In genomic region chr14:56885986-56886593, GRCm38 (mm10) we compare ENCODE assay signal across 8 mouse cellular contexts. TPM values are rescaled to one million over a fixed set of nuclear protein-coding genes. Genes with fewer than 3 reads are reported as not detected.
DNase-seq lines count a peak whose midpoint lies in the region; ATAC-seq and TF ChIP-seq lines count a peak whose summit lies in the region.
"Not testable (repeated sequence)": the region's sequence is repeated elsewhere in the genome, so short reads cannot be mapped to it uniquely, and the experiment has no call there.

No protein-coding gene starts in this region.

- peak overlapping the region; percentile 87 for H3K9ac ChIP-seq in MEL (ENCODE audit: control insufficient read depth, low read depth, low read length, poor library complexity, severe bottlenecking)
- peak overlapping the region; percentile 63 for H3K9ac ChIP-seq in lung, embryonic 16.5 days (ENCODE audit: low read length)

- 1% methylated on average over 24 of the region's 69 CpGs for WGBS in lung, embryonic 16.5 days

- TF ChIP-seq CTCF in MEL (IDR thresholded peaks at IDR 0.05 in 2 of 3, conservative IDR thresholded peaks at IDR 0.05 in 1 of 3; ENCODE audit: control insufficient read depth in 1 of 3, insufficient read depth in 1 of 3, low read depth in 2 of 3, low read length in 3 of 3, poor library complexity in 1 of 3, severe bottlenecking in 1 of 3) = not testable (repeated sequence)

- peaks cover 26% of the 10 kb centered on the region for H3K79me2 ChIP-seq in MEL (ENCODE audit: control insufficient read depth, insufficient read depth, low read length, poor library complexity)

- TF ChIP-seq POLR2A in MEL (IDR thresholded peaks at IDR 0.05; ENCODE audit: control insufficient read depth in 1 of 2, insufficient read depth in 1 of 2, low read depth in 1 of 2, low read length in 2 of 2, poor library complexity in 1 of 2) = peak; percentile 21 to 50; a peak in 2 of 4 replicates

- H3K27ac ChIP-seq in MEL (ENCODE audit: control insufficient read depth, low read depth, low read length) = 0 out of 2 replicates have a peak overlapping the region, but pooled peaks have one; percentile 19
- peak overlapping the region; percentile 81 for H3K27ac ChIP-seq in lung, embryonic 16.5 days (ENCODE audit: low read length)

- H3K27me3 ChIP-seq in MEL (ENCODE audit: control insufficient read depth in 1 of 2, insufficient read depth in 2 of 2, low read length in 2 of 2); lung, embryonic 16.5 days (ENCODE audit: control insufficient read depth, insufficient read depth, low read depth, low read length): not testable (repeated sequence)

- H3K4me3 ChIP-seq in MEL (ENCODE audit: control insufficient read depth in 1 of 2, insufficient read depth in 1 of 2, low read depth in 2 of 2, low read length in 2 of 2) = peak overlapping the region; percentile 65 to 74
- peak overlapping the region; percentile 52 for H3K4me3 ChIP-seq in lung, embryonic 16.5 days (ENCODE audit: low read length)

- H3K36me3 ChIP-seq in MEL (ENCODE audit: control insufficient read depth in 1 of 2, insufficient read depth in 2 of 2, low read length in 2 of 2) = peaks cover 4 to 17% of the 10 kb centered on the region in 2 experiments; a peak in 3 of 4 replicates
- H3K36me3 ChIP-seq in lung, embryonic 16.5 days (ENCODE audit: control insufficient read depth, insufficient read depth, low read length) = not testable (repeated sequence)

- peak; percentile 93 for ATAC-seq in hematopoietic stem cell, adult 5-6 weeks (replicated peaks in 1 of 2; ENCODE audit: insufficient read depth in 1 of 2, low FRiP score in 2 of 2, low TSS enrichment in 1 of 2, low read depth in 1 of 2, poor library complexity in 2 of 2, severe bottlenecking in 2 of 2)
- peak; percentile 97 for ATAC-seq in lung, embryonic 16.5 days (ENCODE audit: low read depth)

- DNase-seq in MEL (ENCODE audit: low read depth, low spot score) = peak; percentile 69
- peak; percentile 81 for DNase-seq in cerebellum, adult 8-10 months
- peak; percentile 67 for DNase-seq in forelimb bud, embryonic 11.5 days (ENCODE audit: low read depth, low spot score)
- DNase-seq in layer of hippocampus, adult 9-11 months = peak; percentile 85
- peak; percentile 84 for DNase-seq in ovary, postnatal 10 days (ENCODE audit: low spot score)
- peak; percentile 81 for DNase-seq in thymus, postnatal 0 days (ENCODE audit: low spot score)

- not testable (repeated sequence) for H3K4me1 ChIP-seq in MEL (ENCODE audit: control insufficient read depth in 1 of 2, insufficient read depth in 2 of 2, low read length in 2 of 2); lung, embryonic 16.5 days (replicated peaks; ENCODE audit: control insufficient read depth, insufficient read depth, low read length)

- not testable (repeated sequence) for TF ChIP-seq RAD21 in MEL (IDR thresholded peaks at IDR 0.05; ENCODE audit: low read depth, low read length)

- TF ChIP-seq EP300 in MEL (IDR thresholded peaks at IDR 0.05; ENCODE audit: low read depth in 1 of 2, low read length in 2 of 2) = not testable (repeated sequence)

- not testable (repeated sequence) for H3K9me3 ChIP-seq in MEL (replicated peaks; ENCODE audit: insufficient read depth, low read length); lung, embryonic 16.5 days (ENCODE audit: control insufficient read depth, low read length)

- H3K4me2 ChIP-seq in lung, embryonic 16.5 days (ENCODE audit: low read depth, low read length) = peak overlapping the region; percentile 74

TF ChIP-seq in MEL, 35 proteins besides CTCF, POLR2A, EP300 and RAD21:
- TF ChIP-seq NELFE (IDR thresholded peaks at IDR 0.05; ENCODE audit: low read depth, low read length) = peak; percentile 37
- TF ChIP-seq MAZ (IDR thresholded peaks at IDR 0.05; ENCODE audit: low read depth, low read length) = peak; percentile 83

RNA-seq across cellular contexts. Expression of gene Zmym2, which starts 0.4 kb away (rescaled TPM):
- 9.8 and 12.2 TPM in 2 replicates for total RNA-seq in MEL (2012; rRNA removed)
- polyA plus RNA-seq in MEL (2012; ENCODE audit: insufficient read depth in 1 of 2, insufficient read length in 2 of 2, low read depth in 1 of 2, low replicate concordance in 2 of 2, missing spikeins in 1 of 2) = 100 to 1,000 TPM in 1 of 2 experiments, 10 to 100 TPM in 1; 27.7 to 407 TPM
- 44.2 and 64.1 TPM in 2 replicates for total RNA-seq in hematopoietic stem cell, adult 5-6 weeks (2017)
- polyA plus RNA-seq in lung, embryonic 16.5 days (2015; fragmentation: Nextera tagmentation; extraction: Ambion mirVana) = 43.0 and 48.5 TPM in 2 replicates
- polyA plus RNA-seq in thymus, postnatal 0 days (2015; fragmentation: Nextera tagmentation; extraction: Ambion mirVana) = 26.7 and 28.4 TPM in 2 replicates

Comparison
In these comparisons a context has a peak if more than half of its experiments do, and no peak if none do; other contexts are left out.
1. Peak in every context shown above with its lines: DNase-seq, ATAC-seq, H3K4me3 ChIP-seq and H3K27ac ChIP-seq.